Mouse (Mus musculus) activated CD4-positive, CD25-positive, alpha-beta regulatory T cell (primary cell): Measurements from ENCODE around the gene Sema3c. TPM values are rescaled to one million over a fixed set of nuclear protein-coding genes. Genes with fewer than 3 reads are reported as not detected.

Source experiments
- polyA plus RNA-seq, 2 experiments: library from polyadenylated mRNA; unstranded; fragments of 100-300 nt; shearing (Covaris generic); gene quantifications; one replicate each; pipeline ENCODE4 v1.2.1; 2017

Sema3c gene
- under 1 TPM in 1 of 2 experiments, not detected in 1; 0.16 TPM for polyA plus RNA-seq

DNA sequence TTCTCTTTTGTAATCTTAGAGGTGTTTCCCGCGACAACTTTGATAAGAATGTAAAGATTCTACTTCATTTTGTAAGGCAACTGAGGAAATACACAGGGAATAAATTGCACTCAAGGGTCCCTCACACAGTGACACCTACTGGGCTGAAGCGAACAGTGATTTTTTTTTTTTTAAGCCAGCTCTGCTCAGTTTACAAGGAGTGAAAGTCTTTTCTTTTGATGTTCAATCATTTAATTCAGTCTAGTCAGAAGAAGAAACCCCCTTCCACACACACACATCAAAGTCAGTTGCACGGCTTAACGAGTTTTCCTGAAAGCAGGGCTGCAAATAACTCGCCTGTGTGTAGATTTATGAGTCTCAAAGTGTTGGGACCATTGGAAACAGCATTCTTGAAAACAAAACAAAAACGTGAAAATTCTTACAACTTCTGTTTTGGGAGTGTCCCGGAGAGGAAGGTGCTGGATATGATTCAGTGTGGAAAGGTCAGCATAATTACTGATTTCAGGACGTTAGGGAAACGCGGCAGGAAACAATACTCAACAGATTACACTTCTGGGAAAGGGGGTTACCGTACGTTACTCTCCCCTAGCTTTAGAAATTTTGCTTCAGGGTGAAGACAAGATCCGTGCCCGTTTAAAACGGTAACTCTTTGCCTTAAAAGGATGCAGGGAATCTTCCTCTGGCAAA lies at the start of gene Sema3c:
Sema3c (plus strand) TSS at position 588 of the 687 bp plus-strand sequence.

Other genes with a start within 250 kb of the Sema3c start
- gene Speer4f2, start 201.1 kb upstream of the Sema3c start, polyA plus RNA-seq = not detected
- gene Speer4f1, start 98.2 kb upstream of the Sema3c start, polyA plus RNA-seq = not detected